Mouse (Mus musculus) hindbrain, embryonic 10.5 days (tissue): ENCODE results near the gene Muc2. TPM values are rescaled to one million over a fixed set of nuclear protein-coding genes. Genes with fewer than 3 reads are reported as not detected.

ENCODE experiments used
- DNase-seq: peaks from one replicate; pipeline ENCODE4 v3.0.0-alpha.2; 2017; ENCODE audit warnings: low spot score
- H3K27ac ChIP-seq: fragments of 300-500 bp; sonication (generic); 2 replicates; pipeline ENCODE4 v1.5.1; 2016; ENCODE audit warnings: mild to moderate bottlenecking, moderate library complexity
- H3K27me3 ChIP-seq: fragments of 300-500 bp; sonication (generic); 2 replicates; pipeline ENCODE4 v1.6.1; 2016; ENCODE audit warnings: mild to moderate bottlenecking; ENCODE audit not compliant: poor library complexity, insufficient read depth, severe bottlenecking
- H3K36me3 ChIP-seq: fragments of 300-500 bp; sonication (generic); 2 replicates; pipeline ENCODE4 v1.6.1; 2016; ENCODE audit warnings: mild to moderate bottlenecking, moderate library complexity
- H3K4me1 ChIP-seq: fragments of 300-500 bp; sonication (generic); replicated peaks from 2 replicates; pipeline ENCODE4 v1.6.1; 2016; ENCODE audit warnings: mild to moderate bottlenecking
- H3K4me3 ChIP-seq: fragments of 300-500 bp; sonication (generic); 2 replicates; pipeline ENCODE4 v1.5.1; 2016; ENCODE audit warnings: mild to moderate bottlenecking, moderate library complexity
- H3K9me3 ChIP-seq: fragments of 300-500 bp; sonication (generic); 2 replicates; pipeline ENCODE4 v1.6.1; 2016; ENCODE audit warnings: mild to moderate bottlenecking, moderate library complexity
- WGBS: fragments of 180-500 bp; shearing (Covaris S2); methylation state at CpG from one replicate; pipeline ENCODE4 v1.1.7; 2016; 5-methylcytosine and 5-hydroxymethylcytosine counted together
- polyA plus RNA-seq: library from polyadenylated mRNA; unstranded; fragments of >200 nt; fragmentation: Nextera tagmentation; extraction: Ambion mirVana; gene quantifications from 2 replicates; pipeline ENCODE4 v1.2.1, GENCODE M21; 2016

The Muc2 gene
- polyA plus RNA-seq, 1 experiment from 2014 or later = 0.41 TPM

- H3K27ac ChIP-seq = no peak overlapping the region
- peaks cover 5% of the 10 kb centered on the region; the same call in 1 of the 2 replicates for H3K4me1 ChIP-seq
- DNase-seq = no peak
- no peaks in the 10 kb centered on the region for H3K36me3 ChIP-seq
- no peaks in the 10 kb centered on the region for H3K27me3 ChIP-seq
- H3K9me3 ChIP-seq = no peaks in the 10 kb centered on the region
- WGBS = 88% methylated on average over 4 of the region's 4 CpGs
- H3K4me3 ChIP-seq = no peak overlapping the region
Measured at GRCm38 (mm10) chr7:141678922-141679321, 11.2 kb upstream of the Muc2 start.

DNA sequence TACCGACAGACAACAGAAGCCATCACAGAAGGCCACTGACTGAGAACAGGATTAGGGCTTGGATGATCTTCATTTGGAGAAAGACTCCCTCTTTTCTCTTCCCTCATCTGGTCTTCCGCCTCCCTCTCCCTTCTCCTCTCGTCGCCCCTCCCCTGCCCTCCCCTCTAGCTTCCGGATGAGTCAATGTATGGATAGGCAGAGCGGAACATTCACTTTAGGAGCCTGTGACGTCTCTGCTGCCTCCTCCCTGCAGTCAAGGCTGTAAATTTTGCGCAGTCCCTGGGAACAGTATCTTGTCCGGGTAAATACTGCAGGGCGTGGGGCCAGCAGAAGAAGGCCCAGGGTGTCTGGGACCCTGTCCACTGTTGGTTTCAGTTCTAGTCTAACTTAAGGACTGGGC lies 2.8 kb upstream of the Muc2 start:
- DNase-seq = no peak
- H3K36me3 ChIP-seq = no peaks in the 10 kb centered on the region
- peaks cover 2% of the 10 kb centered on the region; the same call in 1 of the 2 replicates for H3K27me3 ChIP-seq
- H3K9me3 ChIP-seq = no peaks in the 10 kb centered on the region
- 70% methylated on average over 10 of the region's 10 CpGs for WGBS
- peaks cover 8% of the 10 kb centered on the region; the same call in 1 of the 2 replicates for H3K4me1 ChIP-seq
- H3K27ac ChIP-seq = no peak overlapping the region
- H3K4me3 ChIP-seq = no peak overlapping the region

- H3K27ac ChIP-seq = no peak overlapping the region
- H3K4me1 ChIP-seq = peaks cover 8% of the 10 kb centered on the region; the same call in 1 of the 2 replicates
- H3K36me3 ChIP-seq = no peaks in the 10 kb centered on the region
- DNase-seq = peak; percentile 31
- H3K4me3 ChIP-seq = peak overlapping the region; percentile 25; the same call in 1 of the 2 replicates
- H3K27me3 ChIP-seq = peaks cover 11% of the 10 kb centered on the region; the same call in 1 of the 2 replicates
- no peaks in the 10 kb centered on the region for H3K9me3 ChIP-seq
- 44% methylated on average over 30 of the region's 30 CpGs for WGBS
Measured at GRCm38 (mm10) chr7:141693591-141694273, 3.6 kb downstream of the Muc2 start.

DNA sequence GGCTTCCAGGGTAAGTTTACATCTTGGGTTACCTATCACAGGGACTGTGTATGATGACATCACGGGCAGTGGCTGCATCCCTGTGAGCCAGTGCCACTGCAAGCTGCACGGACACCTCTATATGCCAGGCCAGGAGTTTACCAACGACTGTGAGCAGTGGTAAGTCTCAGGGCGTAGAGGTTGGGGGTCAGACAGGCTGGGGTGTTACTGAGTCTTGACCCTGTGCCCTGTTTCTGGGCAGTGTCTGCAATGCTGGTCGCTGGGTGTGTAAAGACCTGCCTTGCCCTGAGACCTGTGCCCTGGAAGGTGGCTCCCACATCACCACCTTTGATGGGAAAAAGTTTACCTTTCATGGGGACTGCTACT lies 4.1 kb downstream of the Muc2 start:
- Histone ChIP-seq H3K4me3 (no peak overlapping the region), H3K36me3 (no peaks in the 10 kb centered on the region), H3K27ac (no peak overlapping the region), H3K9me3 (no peaks in the 10 kb centered on the region), H3K27me3 (peaks cover 11% of the 10 kb centered on the region; the same call in 1 of the 2 replicates), H3K4me1 (peaks cover 5% of the 10 kb centered on the region; the same call in 1 of the 2 replicates)
- WGBS = 81% methylated on average over 5 of the region's 5 CpGs
- no peak for DNase-seq

- DNase-seq = no peak
- 86% methylated on average over 13 of the region's 13 CpGs for WGBS
- no peaks in the 10 kb centered on the region for H3K36me3 ChIP-seq
- H3K4me1 ChIP-seq = no peaks in the 10 kb centered on the region
- H3K27me3 ChIP-seq = peaks cover 11% of the 10 kb centered on the region; the same call in 1 of the 2 replicates
- H3K4me3 ChIP-seq = no peak overlapping the region
- H3K9me3 ChIP-seq = no peaks in the 10 kb centered on the region
- H3K27ac ChIP-seq = no peak overlapping the region
Measured at GRCm38 (mm10) chr7:141696538-141696937, 6.4 kb downstream of the Muc2 start.

DNA sequence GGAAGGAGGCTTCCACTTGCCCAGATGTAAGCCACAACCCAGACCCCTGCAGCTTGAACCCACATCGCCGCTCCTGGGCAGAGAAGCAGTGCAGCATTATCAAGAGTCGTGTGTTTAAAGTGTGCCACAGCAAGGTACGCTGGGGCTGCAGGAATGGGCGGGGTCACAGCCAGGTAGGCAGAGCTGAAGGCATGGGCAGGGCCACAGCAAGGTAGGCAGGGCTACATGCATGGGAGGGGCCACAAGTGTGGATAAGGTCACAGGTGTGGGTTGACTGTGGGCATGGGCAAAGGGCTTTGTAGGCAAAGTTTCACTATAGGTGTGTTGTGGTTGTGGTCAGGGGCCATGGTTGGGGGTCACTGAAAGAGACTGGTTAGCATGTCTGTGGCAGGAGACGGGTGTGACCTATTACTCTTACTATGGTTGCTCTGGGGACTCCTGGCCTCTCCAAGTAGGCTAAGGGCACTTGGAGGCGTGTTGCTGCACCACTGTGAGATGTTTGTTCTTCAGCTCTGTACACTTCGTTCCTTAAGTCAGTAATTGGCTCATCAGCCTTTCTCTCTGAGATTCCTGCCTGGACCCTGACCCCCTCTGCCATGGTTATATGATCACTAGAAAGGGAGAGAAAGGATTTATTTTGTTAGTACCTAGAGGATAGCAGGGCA lies 9.5 kb downstream of the Muc2 start:
- Histone ChIP-seq H3K4me3 (no peak overlapping the region), H3K36me3 (no peaks in the 10 kb centered on the region), H3K4me1 (no peaks in the 10 kb centered on the region), H3K27ac (no peak overlapping the region), H3K27me3 (no peaks in the 10 kb centered on the region), H3K9me3 (no peaks in the 10 kb centered on the region)
- DNase-seq = no peak
- 83% methylated on average over 8 of the region's 8 CpGs for WGBS

- WGBS = 88% methylated on average over 7 of the region's 7 CpGs
- DNase-seq = no peak
- no peaks in the 10 kb centered on the region for H3K9me3 ChIP-seq
- H3K27ac ChIP-seq = no peak overlapping the region
- no peaks in the 10 kb centered on the region for H3K27me3 ChIP-seq
- no peak overlapping the region for H3K4me3 ChIP-seq
- H3K36me3 ChIP-seq = no peaks in the 10 kb centered on the region
- H3K4me1 ChIP-seq = no peaks in the 10 kb centered on the region
Measured at GRCm38 (mm10) chr7:141747451-141748100, 57.4 kb downstream of the Muc2 start.

GRCm38 (mm10) chr7:141752513-141752912 lies 62.4 kb downstream of the Muc2 start:
- Histone ChIP-seq H3K36me3 (no peaks in the 10 kb centered on the region), H3K27me3 (no peaks in the 10 kb centered on the region; the same call in 1 of the 2 replicates), H3K4me1 (no peaks in the 10 kb centered on the region), H3K27ac (no peak overlapping the region), H3K9me3 (no peaks in the 10 kb centered on the region), H3K4me3 (no peak overlapping the region)
- WGBS = 90% methylated on average over 6 of the region's 6 CpGs
- DNase-seq = no peak

DNA sequence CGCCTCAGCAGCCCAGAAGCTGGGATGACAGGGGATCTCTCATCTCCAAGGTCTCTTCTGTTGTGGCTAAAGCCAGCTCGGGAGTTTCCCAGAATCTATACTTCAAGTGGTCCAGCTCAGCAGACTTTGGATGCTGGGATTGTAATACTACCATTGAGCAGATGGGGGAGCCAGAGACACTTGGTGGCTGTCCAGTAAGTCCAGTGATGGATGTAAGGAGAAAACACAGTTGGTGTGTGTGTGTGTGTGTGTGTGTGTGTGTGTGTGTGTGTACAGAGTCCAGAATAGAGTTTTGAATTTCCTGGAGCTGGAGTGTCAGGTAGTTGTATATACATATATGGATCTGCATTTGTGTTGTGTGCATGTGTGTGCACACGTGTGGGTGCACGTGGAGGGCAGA lies 65.7 kb downstream of the Muc2 start:
- Histone ChIP-seq H3K4me3 (no peak overlapping the region), H3K4me1 (0 out of 2 replicates have a peak, but pooled peaks cover 5% of the 10 kb centered on the region)
- WGBS = 54% methylated on average over 4 of the region's 4 CpGs

DNA sequence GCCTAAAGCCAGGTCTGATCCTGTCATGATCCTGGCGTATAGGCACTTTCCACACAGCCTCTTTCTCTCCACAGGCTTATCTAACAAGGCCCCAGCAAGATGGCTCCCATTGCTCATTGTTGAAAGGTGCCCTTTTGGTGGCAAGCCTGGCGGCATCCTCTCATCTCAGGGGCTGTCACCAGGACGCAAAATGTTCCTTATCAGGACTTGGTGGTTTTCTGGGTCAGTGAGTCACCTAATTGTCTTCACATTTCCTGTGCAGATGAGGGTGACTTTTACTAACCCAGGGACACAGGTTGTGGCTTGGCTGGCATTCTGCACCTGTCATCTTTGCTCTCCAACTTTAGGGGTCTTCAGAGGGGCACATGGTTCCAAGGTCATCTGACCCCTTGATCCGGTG lies 68.2 kb downstream of the Muc2 start:
- no peak for DNase-seq
- H3K27ac ChIP-seq = no peak overlapping the region
- H3K4me3 ChIP-seq = no peak overlapping the region
- 0 out of 2 replicates have a peak, but pooled peaks cover 5% of the 10 kb centered on the region for H3K4me1 ChIP-seq
- no peaks in the 10 kb centered on the region for H3K9me3 ChIP-seq
- WGBS = 76% methylated on average over 4 of the region's 4 CpGs
- no peaks in the 10 kb centered on the region; the same call in 1 of the 2 replicates for H3K27me3 ChIP-seq
- H3K36me3 ChIP-seq = no peaks in the 10 kb centered on the region

More for the DNA sequence above, 65.7 kb downstream of the Muc2 start:
- no peaks in the 10 kb centered on the region for H3K36me3 ChIP-seq
- peak; percentile 77 for DNase-seq
- no peaks in the 10 kb centered on the region; the same call in 1 of the 2 replicates for H3K27me3 ChIP-seq
- H3K27ac ChIP-seq = no peak overlapping the region
- H3K9me3 ChIP-seq = no peaks in the 10 kb centered on the region

DNA sequence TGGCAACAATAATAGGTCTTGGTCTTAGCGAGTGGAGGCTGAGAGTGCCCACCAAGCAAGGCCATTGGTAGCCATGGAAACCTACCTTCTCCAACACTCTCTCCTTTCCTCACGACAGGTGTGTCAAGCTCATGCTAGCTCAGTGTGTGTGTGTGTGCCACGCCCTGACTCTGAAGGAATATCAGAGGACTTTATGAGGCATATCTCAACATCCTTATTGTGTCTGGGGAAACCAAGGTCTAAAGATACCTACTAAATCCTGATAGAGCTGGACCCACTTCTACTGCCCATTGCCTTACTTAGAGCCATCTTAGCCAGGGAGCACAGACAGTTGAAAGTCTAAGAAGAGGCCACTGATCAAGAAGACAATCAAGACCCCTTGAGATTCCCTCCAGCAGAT lies 80.4 kb downstream of the Muc2 start:
- Histone ChIP-seq H3K27me3 (no peaks in the 10 kb centered on the region), H3K4me1 (peaks cover 26% of the 10 kb centered on the region), H3K27ac (no peak overlapping the region), H3K9me3 (no peaks in the 10 kb centered on the region), H3K4me3 (no peak overlapping the region), H3K36me3 (no peaks in the 10 kb centered on the region)
- WGBS = 85% methylated on average over 3 of the region's 3 CpGs
- no peak for DNase-seq

GRCm38 (mm10) chr7:141770988-141771387 lies 80.8 kb downstream of the Muc2 start:
- Histone ChIP-seq H3K4me3 (no peak overlapping the region), H3K36me3 (no peaks in the 10 kb centered on the region), H3K9me3 (no peaks in the 10 kb centered on the region), H3K27me3 (no peaks in the 10 kb centered on the region), H3K4me1 (peaks cover 26% of the 10 kb centered on the region), H3K27ac (no peak overlapping the region)
- no peak for DNase-seq
- WGBS = 88% methylated on average over 8 of the region's 8 CpGs
